Mouse (Mus musculus) stomach, embryonic 14.5 days (tissue): ENCODE results near the gene Ankrd40. TPM values are rescaled to one million over a fixed set of nuclear protein-coding genes. Genes with fewer than 3 reads are reported as not detected.
A peak's percentile ranks its signal among the peaks of the same experiment; 100 is the strongest.

Experiments
- ATAC-seq: fragments of 200-750 bp; cut with Nextera tagmentation; 2 replicates; pipeline ENCODE4 v1.8.0; 2017; ENCODE audit warnings: low read depth, moderate TSS enrichment; ENCODE audit not compliant: insufficient number of reproducible peaks, insufficient read depth, low FRiP score
- H3K27ac ChIP-seq: fragments of 300-500 bp; sonication (generic); 2 replicates; pipeline ENCODE4 v1.5.1; 2014; ENCODE audit warnings: mild to moderate bottlenecking, low read length, moderate library complexity, mixed read lengths
- H3K27me3 ChIP-seq: fragments of 300-500 bp; sonication (generic); 2 replicates; pipeline ENCODE4 v1.6.1; 2014; ENCODE audit warnings: low read length, control low read depth, mixed read lengths; ENCODE audit not compliant: control insufficient read depth, insufficient read depth
- H3K36me3 ChIP-seq: fragments of 300-500 bp; sonication (generic); 2 replicates; pipeline ENCODE4 v1.6.1; 2014; ENCODE audit warnings: mild to moderate bottlenecking, control low read depth, low read length, moderate library complexity, mixed read lengths; ENCODE audit not compliant: control insufficient read depth, insufficient read depth
- H3K4me1 ChIP-seq: fragments of 300-500 bp; sonication (generic); 2 replicates; pipeline ENCODE4 v1.6.1; 2014; ENCODE audit warnings: low read length, control low read depth, mixed read lengths; ENCODE audit not compliant: control insufficient read depth, insufficient read depth
- H3K4me2 ChIP-seq: fragments of 300-500 bp; sonication (generic); replicated peaks from 2 replicates; pipeline ENCODE4 v1.6.1; 2014; ENCODE audit warnings: low read depth, low read length, control low read depth
- H3K4me3 ChIP-seq: fragments of 300-500 bp; sonication (generic); 2 replicates; pipeline ENCODE4 v1.5.1; 2014; ENCODE audit warnings: low read depth, low read length, control low read depth
- H3K9ac ChIP-seq: fragments of 300-500 bp; sonication (generic); replicated peaks from 2 replicates; pipeline ENCODE4 v1.6.1; 2014; ENCODE audit warnings: low read depth, mild to moderate bottlenecking, control low read depth, low read length, moderate library complexity, mixed read lengths
- H3K9me3 ChIP-seq: fragments of 300-500 bp; sonication (generic); 2 replicates; pipeline ENCODE4 v1.6.1; 2016; ENCODE audit warnings: low read depth, low read length, control low read depth; ENCODE audit not compliant: control insufficient read depth
- WGBS: fragments of 180-500 bp; shearing (Covaris S2); extraction: QIAGEN DNeasy Blood & Tissue Kit; methylation state at CpG from one replicate; pipeline ENCODE4 v1.1.7; 2014; 5-methylcytosine and 5-hydroxymethylcytosine counted together
- polyA plus RNA-seq: library from polyadenylated mRNA; unstranded; fragments of >200 nt; fragmentation: Nextera tagmentation; extraction: Ambion mirVana; gene quantifications from 2 replicates; pipeline ENCODE4 v1.2.1, GENCODE M21; 2014

Ankrd40 gene
- polyA plus RNA-seq, 1 experiment from 2014 or later = 19.2 TPM

DNA sequence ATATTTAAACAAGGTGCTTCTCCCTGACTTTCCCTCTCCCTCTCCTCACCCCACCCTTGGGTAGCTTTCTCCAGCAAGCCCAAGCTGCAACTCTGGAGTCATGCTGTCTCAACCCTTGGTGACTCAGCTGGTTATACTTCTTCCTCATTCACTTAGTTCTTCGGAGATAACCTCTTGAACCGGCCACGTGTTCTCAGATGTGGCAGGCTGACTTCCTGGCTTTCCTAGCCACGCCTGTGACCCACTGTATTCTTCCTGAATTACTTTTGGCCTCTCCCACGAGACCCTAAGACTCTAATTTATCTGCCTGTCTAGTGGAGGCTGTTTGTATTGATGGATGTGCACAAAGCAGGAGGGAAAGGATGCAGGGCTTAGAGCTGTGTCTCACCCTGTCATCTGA lies 43.0 kb downstream of the Ankrd40 start:
- Histone ChIP-seq H3K27me3 (no peaks in the 10 kb centered on the region), H3K9me3 (no peaks in the 10 kb centered on the region), H3K4me3 (no peak overlapping the region), H3K4me1 (peaks cover 11% of the 10 kb centered on the region; the same call in 1 of the 2 replicates), H3K36me3 (no peaks in the 10 kb centered on the region), H3K9ac (no peak overlapping the region), H3K4me2 (no peak overlapping the region), H3K27ac (peak overlapping the region; percentile 21; the same call in 1 of the 2 replicates)
- WGBS = 6% methylated on average over 5 of the region's 5 CpGs
- peak; percentile 56; the same call in 1 of the 2 replicates for ATAC-seq

- no peak overlapping the region for H3K4me3 ChIP-seq
- H3K36me3 ChIP-seq = no peaks in the 10 kb centered on the region
- WGBS = 86% methylated on average over 13 of the region's 13 CpGs
- peaks cover 11% of the 10 kb centered on the region; the same call in 1 of the 2 replicates for H3K4me1 ChIP-seq
- H3K9me3 ChIP-seq = no peaks in the 10 kb centered on the region
- no peak overlapping the region for H3K4me2 ChIP-seq
- H3K27ac ChIP-seq = no peak overlapping the region
- no peak overlapping the region for H3K9ac ChIP-seq
- no peak for ATAC-seq
- no peaks in the 10 kb centered on the region for H3K27me3 ChIP-seq
Measured at GRCm38 (mm10) chr11:94374276-94374948, 46.6 kb downstream of the Ankrd40 start.

- WGBS = 27% methylated on average over 2 of the region's 2 CpGs
Measured at GRCm38 (mm10) chr11:94379061-94379460, 51.3 kb downstream of the Ankrd40 start.

GRCm38 (mm10) chr11:94379736-94380135 lies 51.9 kb downstream of the Ankrd40 start:
- H3K27me3 ChIP-seq = no peaks in the 10 kb centered on the region
- H3K27ac ChIP-seq = no peak overlapping the region
- no peak for ATAC-seq
- H3K4me1 ChIP-seq = no peaks in the 10 kb centered on the region
- no peak overlapping the region for H3K4me2 ChIP-seq
- H3K9me3 ChIP-seq = no peaks in the 10 kb centered on the region
- 71% methylated on average over 8 of the region's 8 CpGs for WGBS
- H3K36me3 ChIP-seq = no peaks in the 10 kb centered on the region
- H3K9ac ChIP-seq = no peak overlapping the region
- no peak overlapping the region for H3K4me3 ChIP-seq

More at GRCm38 (mm10) chr11:94379061-94379460, 51.3 kb downstream of the Ankrd40 start:
- no peaks in the 10 kb centered on the region for H3K4me1 ChIP-seq
- H3K36me3 ChIP-seq = no peaks in the 10 kb centered on the region
- no peak overlapping the region for H3K4me3 ChIP-seq
- H3K9me3 ChIP-seq = no peaks in the 10 kb centered on the region
- ATAC-seq = no peak
- no peak overlapping the region for H3K27ac ChIP-seq
- H3K27me3 ChIP-seq = no peaks in the 10 kb centered on the region
- no peak overlapping the region for H3K4me2 ChIP-seq
- no peak overlapping the region for H3K9ac ChIP-seq

DNA sequence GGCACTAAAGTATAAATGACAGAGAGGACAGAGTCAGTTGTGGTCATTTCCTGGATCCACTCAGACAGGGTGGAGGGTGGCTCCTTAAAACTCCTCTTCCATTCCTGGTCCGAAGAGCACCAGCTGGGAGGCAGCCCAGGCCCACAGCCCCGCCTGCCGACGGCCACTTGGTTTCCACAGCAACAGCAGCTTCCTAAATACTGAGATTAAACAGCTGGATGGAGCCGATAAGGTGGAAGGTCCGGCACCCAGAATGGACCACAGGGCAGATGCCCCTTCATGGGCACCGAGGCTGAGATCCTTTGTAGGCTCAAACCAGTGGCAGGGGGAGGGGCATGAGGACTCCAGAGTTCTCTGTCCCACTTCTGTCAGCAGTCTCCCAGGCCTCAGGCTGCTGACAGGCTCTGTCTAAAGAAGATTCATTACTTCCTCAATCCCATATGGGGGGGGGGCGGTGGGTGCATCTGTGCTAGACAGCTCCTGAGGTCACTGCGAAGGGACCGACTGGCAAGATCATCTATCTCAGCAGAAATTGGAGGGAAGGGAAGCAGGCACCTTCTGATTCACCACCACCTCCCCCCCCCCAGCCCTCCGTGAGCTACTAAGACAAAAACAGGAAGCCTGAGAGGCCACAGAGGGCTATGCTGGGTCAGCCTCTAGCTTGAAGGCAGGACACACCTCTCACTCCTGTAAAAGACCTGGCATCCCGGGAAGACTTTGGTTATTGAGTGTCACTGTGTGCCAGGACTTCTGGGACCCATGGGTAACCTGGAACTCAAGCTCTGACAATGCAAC lies 58.4 kb downstream of the Ankrd40 start:
- Histone ChIP-seq H3K9me3 (no peaks in the 10 kb centered on the region), H3K4me3 (no peak overlapping the region), H3K27me3 (no peaks in the 10 kb centered on the region), H3K9ac (no peak overlapping the region), H3K4me1 (peaks cover 15% of the 10 kb centered on the region), H3K36me3 (no peaks in the 10 kb centered on the region), H3K4me2 (peak overlapping the region; percentile 13), H3K27ac (peak overlapping the region; percentile 64; the same call in 1 of the 2 replicates)
- 9% methylated on average over 12 of the region's 12 CpGs for WGBS
- peak; percentile 67; the same call in 1 of the 2 replicates for ATAC-seq

GRCm38 (mm10) chr11:94387756-94388155 lies 60.0 kb downstream of the Ankrd40 start:
- Histone ChIP-seq H3K9me3 (no peaks in the 10 kb centered on the region), H3K4me3 (no peak overlapping the region), H3K27ac (no peak overlapping the region), H3K27me3 (no peaks in the 10 kb centered on the region), H3K36me3 (no peaks in the 10 kb centered on the region), H3K4me2 (no peak overlapping the region), H3K4me1 (peaks cover 23% of the 10 kb centered on the region), H3K9ac (no peak overlapping the region)
- ATAC-seq = no peak
- WGBS = 60% methylated on average over 4 of the region's 4 CpGs

DNA sequence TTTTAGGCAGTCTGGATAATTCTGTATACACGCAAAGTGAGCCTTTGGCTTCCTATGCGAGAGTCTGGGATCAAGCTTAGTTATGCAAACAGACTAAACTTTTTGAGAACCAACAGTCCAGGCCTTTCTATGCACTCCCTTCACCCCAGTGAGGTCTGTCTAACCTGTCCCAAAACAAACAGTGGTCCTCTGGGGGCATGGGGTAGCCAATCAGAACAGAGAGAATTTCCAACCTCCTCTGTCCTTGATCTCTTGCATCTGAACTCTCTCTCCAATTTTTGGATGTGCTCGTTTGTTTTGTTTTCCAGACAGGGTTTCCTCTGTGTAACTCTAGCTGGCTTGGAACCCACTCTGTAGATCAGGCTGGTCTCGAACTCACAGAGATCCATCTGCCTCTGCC lies 61.2 kb downstream of the Ankrd40 start:
- Histone ChIP-seq H3K9ac (no peak overlapping the region), H3K4me3 (no peak overlapping the region), H3K4me2 (no peak overlapping the region), H3K36me3 (no peaks in the 10 kb centered on the region), H3K9me3 (no peaks in the 10 kb centered on the region), H3K4me1 (peaks cover 24% of the 10 kb centered on the region), H3K27ac (no peak overlapping the region), H3K27me3 (no peaks in the 10 kb centered on the region)
- no peak for ATAC-seq
- WGBS = 77% methylated on average over 4 of the region's 4 CpGs

GRCm38 (mm10) chr11:94389724-94390396 lies 62.1 kb downstream of the Ankrd40 start:
- H3K36me3 ChIP-seq = no peaks in the 10 kb centered on the region
- ATAC-seq = no peak
- no peak overlapping the region for H3K4me3 ChIP-seq
- H3K9ac ChIP-seq = no peak overlapping the region
- H3K4me1 ChIP-seq = peaks cover 24% of the 10 kb centered on the region
- H3K9me3 ChIP-seq = no peaks in the 10 kb centered on the region
- H3K27ac ChIP-seq = peak overlapping the region; percentile 27; the same call in 1 of the 2 replicates
- 45% methylated on average over 6 of the region's 6 CpGs for WGBS
- H3K4me2 ChIP-seq = no peak overlapping the region
- no peaks in the 10 kb centered on the region for H3K27me3 ChIP-seq
